Mouse (Mus musculus) stomach, postnatal 0 days (tissue): ENCODE results near the gene Fkbp3. TPM values are rescaled to one million over a fixed set of nuclear protein-coding genes. Genes with fewer than 3 reads are reported as not detected.

Source experiments
- ATAC-seq: fragments of 200-750 bp; cut with Nextera tagmentation; 2 replicates; pipeline ENCODE4 v1.8.0; 2017; ENCODE audit not compliant: low FRiP score, low TSS enrichment
- DNase-seq: peaks from one replicate; pipeline ENCODE4 v3.0.0-alpha.2; 2016; ENCODE audit warnings: low spot score
- H3K27ac ChIP-seq: fragments of 300-500 bp; sonication (generic); replicated peaks from 2 replicates; pipeline ENCODE4 v1.5.1; 2014; ENCODE audit warnings: mild to moderate bottlenecking, control low read depth
- H3K27me3 ChIP-seq: fragments of 300-500 bp; sonication (generic); 2 replicates; pipeline ENCODE4 v1.6.1; 2014; ENCODE audit warnings: low read length; ENCODE audit not compliant: control insufficient read depth, insufficient read depth
- H3K36me3 ChIP-seq: fragments of 300-500 bp; sonication (generic); 2 replicates; pipeline ENCODE4 v1.6.1; 2014; ENCODE audit warnings: low read length, mixed read lengths; ENCODE audit not compliant: control insufficient read depth, insufficient read depth
- H3K4me1 ChIP-seq: fragments of 300-500 bp; sonication (generic); replicated peaks from 2 replicates; pipeline ENCODE4 v1.6.1; 2014; ENCODE audit warnings: antibody characterized with exemption; ENCODE audit not compliant: control insufficient read depth, insufficient read depth
- H3K4me2 ChIP-seq: fragments of 300-500 bp; sonication (generic); replicated peaks from 2 replicates; pipeline ENCODE4 v1.6.1; 2014; ENCODE audit warnings: low read depth, mild to moderate bottlenecking, control low read depth, moderate library complexity
- H3K4me3 ChIP-seq: fragments of 300-500 bp; sonication (generic); 2 replicates; pipeline ENCODE4 v1.5.1; 2014; ENCODE audit warnings: low read depth, low read length, control low read depth
- H3K9ac ChIP-seq: fragments of 300-500 bp; sonication (generic); 2 replicates; pipeline ENCODE4 v1.6.1; 2014; ENCODE audit warnings: mild to moderate bottlenecking, low read length, control low read depth, mixed read lengths
- H3K9me3 ChIP-seq: fragments of 300-500 bp; sonication (generic); 2 replicates; pipeline ENCODE4 v1.6.1; 2016; ENCODE audit warnings: low read length; ENCODE audit not compliant: control insufficient read depth
- CTCF ChIP-seq: IDR thresholded peaks from 2 replicates; pipeline ENCODE4 v1.5.1; 2016; ENCODE audit warnings: antibody characterized with exemption, low read depth, mild to moderate bottlenecking, moderate library complexity
- EP300 ChIP-seq: optimal IDR thresholded peaks from 2 replicates; pipeline ENCODE3; 2016; ENCODE audit warnings: antibody characterized with exemption
- WGBS: fragments of 180-500 bp; shearing (Covaris S2); extraction: QIAGEN DNeasy Blood & Tissue Kit; methylation state at CpG from one replicate; pipeline ENCODE4 v1.1.7; 2014; 5-methylcytosine and 5-hydroxymethylcytosine counted together
- polyA plus RNA-seq: library from polyadenylated mRNA; unstranded; fragments of >200 nt; fragmentation: Nextera tagmentation; extraction: Ambion mirVana; gene quantifications from 2 replicates; pipeline ENCODE4 v1.2.1, GENCODE M21; 2015

The Fkbp3 gene
- polyA plus RNA-seq, 1 experiment from 2014 or later: 187 TPM

GRCm38 (mm10) chr12:65048799-65049198 lies 25.0 kb downstream of the Fkbp3 start:
- no peak overlapping the region for H3K4me3 ChIP-seq
- DNase-seq: no peak
- no peaks in the 10 kb centered on the region for H3K9me3 ChIP-seq
- no peak for ATAC-seq
- H3K27me3 ChIP-seq: no peaks in the 10 kb centered on the region
- no peak overlapping the region for H3K27ac ChIP-seq
- H3K9ac ChIP-seq: no peak overlapping the region
- no peaks in the 10 kb centered on the region for H3K4me1 ChIP-seq
- H3K4me2 ChIP-seq: no peak overlapping the region
- TF ChIP-seq EP300: no peak
- TF ChIP-seq CTCF: no peak
- peaks cover 10% of the 10 kb centered on the region; the same call in 1 of the 2 replicates for H3K36me3 ChIP-seq

GRCm38 (mm10) chr12:65037546-65037937 lies 36.3 kb downstream of the Fkbp3 start:
- no peaks in the 10 kb centered on the region for H3K9me3 ChIP-seq
- no peaks in the 10 kb centered on the region for H3K27me3 ChIP-seq
- no peak for ATAC-seq
- no peaks in the 10 kb centered on the region for H3K36me3 ChIP-seq
- H3K4me2 ChIP-seq: peak overlapping the region; percentile 55
- peak overlapping the region; percentile 93 for H3K4me3 ChIP-seq
- 18% methylated on average over 4 of the region's 4 CpGs for WGBS
- H3K9ac ChIP-seq: no peak overlapping the region
- no peak overlapping the region for H3K27ac ChIP-seq
- no peak for TF ChIP-seq EP300
- no peak for TF ChIP-seq CTCF
- H3K4me1 ChIP-seq: peaks cover 6% of the 10 kb centered on the region; the same call in 1 of the 2 replicates
- no peak for DNase-seq

- Histone ChIP-seq H3K4me2 (peak overlapping the region; percentile 55), H3K9ac (peak overlapping the region; percentile 91), H3K4me1 (peaks cover 6% of the 10 kb centered on the region; the same call in 1 of the 2 replicates), H3K27me3 (no peaks in the 10 kb centered on the region), H3K36me3 (no peaks in the 10 kb centered on the region), H3K4me3 (peak overlapping the region; percentile 93), H3K27ac (no peak overlapping the region), H3K9me3 (no peaks in the 10 kb centered on the region)
- WGBS: 9% methylated on average over 18 of the region's 18 CpGs
- TF ChIP-seq CTCF: no peak
- no peak for TF ChIP-seq EP300
- ATAC-seq (no peak), DNase-seq (no peak)
Observed at GRCm38 (mm10) chr12:65036892-65037545, 36.8 kb downstream of the Fkbp3 start.

- peak; percentile 96 for ATAC-seq
- H3K27ac ChIP-seq: peak within 1 kb of the TSS; percentile 92
- peak within 1 kb of the TSS; percentile 55 for H3K4me2 ChIP-seq
- WGBS: under 1% methylated on average over 55 of the region's 65 CpGs
- H3K27me3 ChIP-seq: no peaks in the 10 kb centered on the region
- no peaks in the 10 kb centered on the region for H3K9me3 ChIP-seq
- H3K4me3 ChIP-seq: peak within 1 kb of the TSS; percentile 93
- peak; percentile 89 for DNase-seq
- H3K36me3 ChIP-seq: no peaks in the 10 kb centered on the region
- peaks cover 6% of the 10 kb centered on the region; the same call in 1 of the 2 replicates for H3K4me1 ChIP-seq
- no peak for TF ChIP-seq EP300
- no peak for TF ChIP-seq CTCF
- H3K9ac ChIP-seq: peak within 1 kb of the TSS; percentile 91
Observed at GRCm38 (mm10) chr12:65036190-65036870, 37.5 kb downstream of the Fkbp3 start, which contains the start of gene Prpf39. Prpf39 (plus strand) TSS chr12:65036333.

- H3K4me3 ChIP-seq: peak overlapping the region; percentile 93
- H3K4me2 ChIP-seq: peak overlapping the region; percentile 55
- whole genome bisulfite sequencing: 47% methylated on average over 8 of the region's 8 CpGs
- TF ChIP-seq CTCF: no peak
- TF ChIP-seq EP300: no peak
- no peaks in the 10 kb centered on the region for H3K9me3 ChIP-seq
- ATAC-seq: no peak
- DNase-seq: no peak
- H3K27ac ChIP-seq: no peak overlapping the region; the same call in 1 of the 2 replicates
- H3K36me3 ChIP-seq: no peaks in the 10 kb centered on the region
- H3K9ac ChIP-seq: peak overlapping the region; percentile 91
- no peaks in the 10 kb centered on the region for H3K27me3 ChIP-seq
- peaks cover 6% of the 10 kb centered on the region; the same call in 1 of the 2 replicates for H3K4me1 ChIP-seq
Observed at GRCm38 (mm10) chr12:65035839-65036189, 38.0 kb downstream of the Fkbp3 start.

- H3K4me1 ChIP-seq: no peaks in the 10 kb centered on the region
- no peak for TF ChIP-seq EP300
- TF ChIP-seq CTCF: no peak
- H3K27ac ChIP-seq: no peak overlapping the region
- no peaks in the 10 kb centered on the region; the same call in none of the 2 replicates for H3K36me3 ChIP-seq
- H3K27me3 ChIP-seq: no peaks in the 10 kb centered on the region
- H3K9ac ChIP-seq: no peak overlapping the region
- no peak for DNase-seq
- 82% methylated on average over 6 of the region's 6 CpGs for WGBS
- H3K9me3 ChIP-seq: no peaks in the 10 kb centered on the region
- no peak overlapping the region for H3K4me2 ChIP-seq
- H3K4me3 ChIP-seq: no peak overlapping the region
- no peak for ATAC-seq
Observed at GRCm38 (mm10) chr12:65022842-65023241, 51.0 kb downstream of the Fkbp3 start.

Other genes with a start within 250 kb of the Fkbp3 start
- 2.0 and 2.1 TPM in 2 replicates for gene Gm527, start 156.1 kb downstream of the Fkbp3 start, polyA plus RNA-seq
- gene Klhl28, start 108.5 kb downstream of the Fkbp3 start, polyA plus RNA-seq: 7.6 and 8.1 TPM in 2 replicates
- gene Togaram1, start 108.2 kb downstream of the Fkbp3 start, polyA plus RNA-seq: 11.3 and 11.4 TPM in 2 replicates
- gene Prpf39, start 37.7 kb downstream of the Fkbp3 start, polyA plus RNA-seq: 17.6 and 18.2 TPM in 2 replicates
- 2.5 and 3.6 TPM in 2 replicates for gene Fancm, start 1.6 kb upstream of the Fkbp3 start, polyA plus RNA-seq
- 10.0 and 12.6 TPM in 2 replicates for gene Mis18bp1, start 98.6 kb upstream of the Fkbp3 start, polyA plus RNA-seq
- gene Wdr20rt, start 151.5 kb upstream of the Fkbp3 start, polyA plus RNA-seq: not detected in 2 replicates